Mouse (Mus musculus) testis, adult 2 months (tissue): ENCODE results near the gene Nfatc2. TPM values are rescaled to one million over a fixed set of nuclear protein-coding genes. Genes with fewer than 3 reads are reported as not detected.

Source experiments
- H3K27ac ChIP-seq: fragments of 200-500 bp; 2 replicates; pipeline ENCODE4 v1.5.1; 2012; ENCODE audit warnings: low read depth, low read length; ENCODE audit not compliant: control insufficient read depth, insufficient read depth
- H3K27me3 ChIP-seq: fragments of 200-500 bp; 2 replicates; pipeline ENCODE4 v1.6.1; 2012; ENCODE audit warnings: mild to moderate bottlenecking, low read length, moderate library complexity; ENCODE audit not compliant: control insufficient read depth, insufficient read depth
- H3K36me3 ChIP-seq: fragments of 200-500 bp; 2 replicates; pipeline ENCODE4 v1.6.1; 2012; ENCODE audit warnings: mild to moderate bottlenecking, low read length; ENCODE audit not compliant: control insufficient read depth, insufficient read depth
- H3K4me1 ChIP-seq: fragments of 200-500 bp; 2 replicates; pipeline ENCODE4 v1.6.1; 2012; ENCODE audit warnings: low read length; ENCODE audit not compliant: control insufficient read depth, insufficient read depth
- H3K4me3 ChIP-seq: fragments of 200-500 bp; 2 replicates; pipeline ENCODE4 v1.5.1; 2012; ENCODE audit warnings: low read depth, mild to moderate bottlenecking, low read length, moderate library complexity, mixed read lengths; ENCODE audit not compliant: control insufficient read depth
- CTCF ChIP-seq: fragments of 200-500 bp; IDR thresholded peaks from 2 replicates; pipeline ENCODE4 v1.5.1; 2012; ENCODE audit warnings: low read depth, mild to moderate bottlenecking, inconsistent platforms, low read length, moderate library complexity; ENCODE audit not compliant: control insufficient read depth, insufficient read depth, insufficient replicate concordance
- POLR2A ChIP-seq: fragments of 200-500 bp; IDR thresholded peaks from 2 replicates; pipeline ENCODE4 v1.6.1; 2012; ENCODE audit warnings: low read depth, mild to moderate bottlenecking, inconsistent platforms, low read length, moderate library complexity; ENCODE audit not compliant: control insufficient read depth
- polyA plus RNA-seq: library from polyadenylated mRNA; depleted of rRNA; stranded (reverse); fragments of >200 nt; gene quantifications from 2 replicates; pipeline ENCODE4 v1.2.3, GENCODE M21; 2012; rRNA removed

The Nfatc2 gene
- polyA plus RNA-seq, 1 experiment, result 2.1 TPM

DNA sequence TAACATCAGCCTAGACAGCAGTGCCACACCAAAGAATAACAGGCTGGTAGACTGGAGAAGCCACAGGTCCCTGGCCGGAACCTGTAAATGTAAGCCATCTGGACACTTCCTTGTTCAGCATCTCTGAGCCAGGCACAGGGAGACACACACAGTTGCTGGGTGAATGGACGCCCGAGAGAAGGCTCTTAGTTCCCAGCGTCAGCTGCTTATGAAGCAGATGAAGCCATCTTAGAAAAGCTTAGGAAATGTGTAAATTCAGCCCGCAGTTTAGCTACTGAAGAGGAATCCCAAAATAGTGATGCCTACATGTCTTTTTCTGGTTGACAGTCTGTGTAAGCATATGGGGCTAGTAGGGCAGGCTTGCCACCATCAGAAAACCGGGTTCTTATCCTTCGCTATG is 169.1 kb downstream of the Nfatc2 start:
- Histone ChIP-seq H3K4me3 (no peak overlapping the region), H3K27me3 (no peaks in the 10 kb centered on the region), H3K36me3 (no peaks in the 10 kb centered on the region), H3K4me1 (no peaks in the 10 kb centered on the region), H3K27ac (no peak overlapping the region)
- TF ChIP-seq CTCF (no peak), POLR2A (no peak)

- Histone ChIP-seq H3K4me1 (peaks cover 3% of the 10 kb centered on the region), H3K36me3 (no peaks in the 10 kb centered on the region), H3K27me3 (no peaks in the 10 kb centered on the region), H3K4me3 (no peak overlapping the region), H3K27ac (no peak overlapping the region)
- TF ChIP-seq CTCF, result no peak
- no peak for TF ChIP-seq POLR2A
These were observed 171.9 kb downstream of the Nfatc2 start for GRCm38 (mm10) chr2:168429598-168429997.

DNA sequence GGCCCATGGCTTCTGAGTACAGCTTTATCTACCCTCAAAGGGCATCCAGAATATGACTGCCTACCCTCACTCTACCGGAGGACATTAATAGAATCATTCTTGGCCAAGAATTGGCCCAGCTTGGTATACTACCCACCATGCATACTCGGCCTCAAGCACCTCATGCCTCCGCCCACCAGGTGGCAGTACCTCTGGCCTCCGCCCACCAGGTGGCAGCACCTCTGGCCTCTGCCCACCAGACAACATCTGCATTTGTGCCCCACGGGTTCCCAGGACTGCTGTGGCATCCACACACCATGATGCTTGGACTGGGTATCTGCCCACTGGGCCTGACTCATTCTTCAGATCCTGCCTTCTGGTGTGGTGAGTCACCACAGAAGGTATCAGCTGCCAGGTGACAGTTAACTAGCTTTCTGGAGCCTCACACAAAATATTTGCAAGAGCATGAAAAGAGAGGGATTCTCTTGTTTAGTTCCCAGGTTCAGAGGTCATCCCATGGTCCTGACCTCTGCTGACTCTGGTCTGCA is 173.0 kb downstream of the Nfatc2 start:
- Histone ChIP-seq H3K4me1 (peaks cover 3% of the 10 kb centered on the region), H3K27me3 (no peaks in the 10 kb centered on the region), H3K4me3 (no peak overlapping the region), H3K27ac (no peak overlapping the region), H3K36me3 (no peaks in the 10 kb centered on the region)
- TF ChIP-seq POLR2A (no peak), CTCF (peak; percentile 85)

Other genes with a start within 250 kb of the Nfatc2 start
- gene Atp9a, start 140.8 kb upstream of the Nfatc2 start, polyA plus RNA-seq, result 63.7 and 75.0 TPM in 2 replicates
- 1.6 and 1.8 TPM in 2 replicates for gene Sall4, start 166.3 kb upstream of the Nfatc2 start, polyA plus RNA-seq